ENCODE assay signal across 8 mouse cellular contexts in the genomic region with DNA sequence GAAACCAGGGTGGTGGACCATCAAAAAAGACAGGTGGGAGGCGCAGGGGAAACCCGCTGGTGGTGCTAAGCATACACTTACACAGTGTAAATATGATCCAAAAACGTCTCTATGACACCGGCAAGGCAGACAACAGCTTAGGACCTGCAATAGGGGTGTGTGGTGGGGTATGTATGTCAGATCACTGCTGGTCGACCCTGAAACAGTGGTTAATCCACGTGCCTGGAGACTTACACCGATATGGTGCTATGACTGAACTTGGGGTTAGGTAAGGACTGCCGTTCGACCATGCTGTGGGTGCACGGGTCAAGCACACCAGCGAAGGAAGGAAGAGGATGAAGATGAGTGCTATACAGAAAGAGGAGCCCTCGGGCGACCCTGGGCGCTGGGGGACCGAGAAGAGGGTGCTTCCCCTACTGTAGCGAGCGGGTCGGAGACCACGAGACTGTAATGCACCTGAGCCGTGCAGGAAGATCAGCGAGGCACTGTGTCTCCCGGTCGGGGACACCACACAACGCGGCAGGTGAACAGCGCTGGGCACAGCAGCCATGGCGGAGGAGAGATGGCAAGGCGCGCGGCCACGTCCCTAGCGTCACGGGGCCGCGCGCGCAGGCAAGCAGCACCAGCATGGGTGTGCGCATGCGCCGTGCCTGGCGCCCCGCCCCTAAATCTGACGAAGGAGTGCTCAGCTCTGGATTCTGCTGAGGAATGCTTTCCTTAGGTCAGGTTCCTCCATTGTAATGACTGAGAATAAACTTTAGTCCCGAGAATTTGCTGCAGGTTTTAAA. TPM values are rescaled to one million over a fixed set of nuclear protein-coding genes. Genes with fewer than 3 reads are reported as not detected.
A peak's percentile ranks its signal among the peaks of the same experiment; 100 is the strongest.
DNase-seq lines count a peak whose midpoint lies in the region; ATAC-seq and TF ChIP-seq lines count a peak whose summit lies in the region.

A gene (minus strand): TSS at position 610 of the 788 bp plus-strand sequence.

- WGBS in forebrain, postnatal 0 days = 3% methylated on average over 44 of the region's 44 CpGs
- 4% methylated on average over 44 of the region's 44 CpGs for WGBS in lung, adult 2 months
- WGBS in neural tube, embryonic 15.5 days = 4% methylated on average over 44 of the region's 44 CpGs

- H3K9me3 ChIP-seq in ES-Bruce4 (replicated peaks; ENCODE audit: control insufficient read depth, insufficient read depth, low read length, poor library complexity, severe bottlenecking) = no peaks in the 10 kb centered on the region
- H3K9me3 ChIP-seq in forebrain, postnatal 0 days (ENCODE audit: low read length) = no peaks in the 10 kb centered on the region
- H3K9me3 ChIP-seq in neural tube, embryonic 15.5 days (replicated peaks) = no peaks in the 10 kb centered on the region

- TF ChIP-seq EP300 in ES-Bruce4 (IDR thresholded peaks at IDR 0.05; ENCODE audit: insufficient read depth, low read depth, low read length) = no peak

- H3K27ac ChIP-seq in ES-Bruce4 (ENCODE audit: insufficient read depth, low read length) = no peak within 1 kb of the TSS
- H3K27ac ChIP-seq in forebrain, postnatal 0 days (ENCODE audit: low read depth, low read length) = peak within 1 kb of the TSS; percentile 81
- peak within 1 kb of the TSS; percentile 99 for H3K27ac ChIP-seq in layer of hippocampus, adult 2 months
- peak within 1 kb of the TSS; percentile 93 for H3K27ac ChIP-seq in neural tube, embryonic 15.5 days (replicated peaks)

- peak; percentile 35 for TF ChIP-seq POLR2A in ES-Bruce4 (IDR thresholded peaks at IDR 0.05; ENCODE audit: insufficient read depth, low read length)
- TF ChIP-seq POLR2A in lung, adult 2 months (IDR thresholded peaks at IDR 0.05; ENCODE audit: borderline replicate concordance, extremely low read depth, low read depth, low read length) = peak; percentile 93; the same call in 1 of the 2 replicates

- ATAC-seq in forebrain, postnatal 0 days = peak; percentile 97
- peak; percentile 93 for ATAC-seq in neural tube, embryonic 15.5 days (ENCODE audit: low FRiP score)

- intact Hi-C loops in heart, postnatal 36 days (cut with DNase I) = loop anchor here (10.0 kb wide), 1 partner anchor 588 kb away; a partner anchor contains a TSS

- H3K36me3 ChIP-seq in ES-Bruce4 (ENCODE audit: control insufficient read depth, insufficient read depth, low read length, poor library complexity, severe bottlenecking) = no peaks in the 10 kb centered on the region
- no peaks in the 10 kb centered on the region for H3K36me3 ChIP-seq in forebrain, postnatal 0 days (ENCODE audit: insufficient read depth)
- 0 out of 2 replicates have a peak, but pooled peaks cover under 1% of the 10 kb centered on the region for H3K36me3 ChIP-seq in neural tube, embryonic 15.5 days

- peak within 1 kb of the TSS; percentile 85 for H3K4me3 ChIP-seq in ES-Bruce4 (ENCODE audit: low read depth, low read length)
- H3K4me3 ChIP-seq in forebrain, postnatal 0 days (ENCODE audit: low read depth, low read length) = peak within 1 kb of the TSS; percentile 53
- H3K4me3 ChIP-seq in layer of hippocampus, adult 2 months = peak within 1 kb of the TSS; percentile 78
- peak within 1 kb of the TSS; percentile 90 for H3K4me3 ChIP-seq in lung, adult 2 months (replicated peaks; ENCODE audit: extremely low read depth, low read depth, low read length)
- peak within 1 kb of the TSS; percentile 80 for H3K4me3 ChIP-seq in neural tube, embryonic 15.5 days (replicated peaks)

- H3K9ac ChIP-seq in ES-Bruce4 (ENCODE audit: low read depth, poor library complexity, severe bottlenecking) = peak within 1 kb of the TSS; percentile 40
- H3K9ac ChIP-seq in forebrain, postnatal 0 days = peak within 1 kb of the TSS; percentile 90
- H3K9ac ChIP-seq in neural tube, embryonic 15.5 days (replicated peaks) = peak within 1 kb of the TSS; percentile 98

- TF ChIP-seq CTCF in ES-Bruce4 (IDR thresholded peaks at IDR 0.05; ENCODE audit: low read depth, low read length) = no peak
- TF ChIP-seq CTCF in forebrain, postnatal 0 days (IDR thresholded peaks at IDR 0.05; ENCODE audit: low read depth) = no peak
- TF ChIP-seq CTCF in layer of hippocampus, adult 2 months (conservative IDR thresholded peaks at IDR 0.05) = no peak; the same call in none of the 2 replicates
- no peak for TF ChIP-seq CTCF in lung, adult 2 months (IDR thresholded peaks at IDR 0.05; ENCODE audit: insufficient read depth, low read length)

- H3K4me2 ChIP-seq in forebrain, postnatal 0 days (ENCODE audit: low read depth) = peak within 1 kb of the TSS; percentile 53
- H3K4me2 ChIP-seq in neural tube, embryonic 15.5 days = peak within 1 kb of the TSS; percentile 79

- peak; percentile 96 for DNase-seq in cerebellum, adult 11-12 months
- peak; percentile 98 for DNase-seq in forebrain, postnatal 0 days
- DNase-seq in heart, postnatal 36 days = peak; percentile 93 to 96
- peak; percentile 95 to 96 for DNase-seq in layer of hippocampus, adult 2 months (ENCODE audit: low spot score in 2 of 2)
- DNase-seq in lung, adult 2 months = peak; percentile 94
- peak; percentile 91 for DNase-seq in testis, postnatal 14 days (ENCODE audit: low spot score)

- no peaks in the 10 kb centered on the region for H3K4me1 ChIP-seq in ES-Bruce4 (ENCODE audit: control insufficient read depth, insufficient read depth, low read length)
- H3K4me1 ChIP-seq in forebrain, postnatal 0 days (ENCODE audit: insufficient read depth) = no peaks in the 10 kb centered on the region
- H3K4me1 ChIP-seq in lung, adult 2 months (ENCODE audit: control insufficient read depth, insufficient read depth, low read length) = no peaks in the 10 kb centered on the region
- H3K4me1 ChIP-seq in neural tube, embryonic 15.5 days = peaks cover 16% of the 10 kb centered on the region

- no peaks in the 10 kb centered on the region; the same call in 1 of the 2 replicates for H3K27me3 ChIP-seq in ES-Bruce4 (ENCODE audit: control insufficient read depth, insufficient read depth, low read length, poor library complexity, severe bottlenecking)
- no peaks in the 10 kb centered on the region for H3K27me3 ChIP-seq in forebrain, postnatal 0 days (ENCODE audit: insufficient read depth, low read length)
- H3K27me3 ChIP-seq in neural tube, embryonic 15.5 days (replicated peaks) = no peaks in the 10 kb centered on the region

RNA-seq across cellular contexts. Expression of the gene that starts here (rescaled TPM):
- 13.8 and 18.3 TPM in 2 replicates for polyA plus RNA-seq in ES-Bruce4 (2011; ENCODE audit: insufficient read depth, insufficient read length, low read depth, missing spikeins)
- total RNA-seq in forebrain, postnatal 0 days (2014; rRNA removed) = 7.6 and 12.0 TPM in 2 replicates
- 9.7 and 12.6 TPM in 2 replicates for polyA plus RNA-seq in forebrain, postnatal 0 days (2015; fragmentation: Nextera tagmentation; extraction: Ambion mirVana)
- 1 to 10 TPM; 1.9 to 2.1 TPM for total RNA-seq in heart, postnatal 36 days (2021)
- 1 to 10 TPM; 7.1 to 9.1 TPM for total RNA-seq in layer of hippocampus, adult 2 months (2021)
- 4.3 and 6.7 TPM in 2 replicates for polyA plus RNA-seq in lung, adult 2 months (2012; rRNA removed)
- polyA plus RNA-seq in neural tube, embryonic 15.5 days (2015; fragmentation: Nextera tagmentation; extraction: Ambion mirVana) = 16.2 and 16.3 TPM in 2 replicates

Comparison
In these comparisons a context has a peak if more than half of its experiments do, and no peak if none do; other contexts are left out.
1. H3K9ac ChIP-seq: peak in every context shown above with its lines; median percentile 98 in neural tube, embryonic 15.5 days; 90 in forebrain, postnatal 0 days; 40 in ES-Bruce4.